Mouse (Mus musculus) kidney, adult 2 months (tissue): ENCODE data around the gene Myo3b.

Source experiments
- CTCF ChIP-seq: fragments of 200-500 bp; conservative IDR thresholded peaks from 2 replicates; pipeline ENCODE4 v1.5.1; 2011; ENCODE audit warnings: low read depth, mild to moderate bottlenecking, control low read depth, low read length, moderate library complexity, mixed read lengths; ENCODE audit not compliant: insufficient read depth, insufficient read length
- POLR2A ChIP-seq: fragments of 200-500 bp; IDR thresholded peaks from one replicate; pipeline ENCODE4 v1.6.1; 2011; ENCODE audit warnings: low read depth, low read length, control low read depth

DNA sequence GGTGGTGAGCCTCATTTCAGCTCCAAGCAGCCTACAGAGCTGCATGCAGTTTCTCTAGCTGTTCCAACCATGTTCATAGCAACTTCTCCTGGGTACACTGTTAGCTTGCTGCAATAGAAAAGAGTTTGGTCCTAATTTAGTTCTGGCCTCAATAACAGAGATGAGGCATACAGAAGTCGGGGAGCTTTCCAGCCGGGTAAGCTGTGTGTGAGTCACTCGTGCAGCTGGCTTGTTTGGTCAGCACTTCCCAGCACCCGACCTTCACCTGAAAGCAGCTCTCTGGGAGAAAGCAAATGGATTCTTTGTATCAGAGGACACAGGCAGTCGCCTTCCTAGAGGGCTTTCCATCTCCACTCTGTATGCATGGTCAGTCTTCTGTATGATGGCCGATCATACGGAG is 70.1 kb downstream of the Myo3b start:
- TF ChIP-seq POLR2A (no peak), CTCF (no peak)
